In genomic region chr5:139270806-139271521, GRCm38 (mm10) we compare ENCODE assay signal across 10 mouse cellular contexts. TPM values are rescaled to one million over a fixed set of nuclear protein-coding genes. Genes with fewer than 3 reads are reported as not detected.
DNase-seq lines count a peak whose midpoint lies in the region; ATAC-seq and TF ChIP-seq lines count a peak whose summit lies in the region.
"Had no signal": no experiment of that assay in that cellular context is flagged by ENCODE, and none has a peak within 500 bp of the region (broad histone marks: within the 10 kb centered on the region; RNA-seq: fewer than 3 reads in every experiment).

No protein-coding gene starts in this region.

- no peaks in the 10 kb centered on the region for H3K9me3 ChIP-seq in forebrain, embryonic 10.5 days
- H3K9me3 ChIP-seq in forebrain, embryonic 11.5 days (ENCODE audit: control insufficient read depth, low read length): no peaks in the 10 kb centered on the region

- intact Hi-C loops in left cerebral cortex, adult 2 months (cut with DNase I): no loop called here

- TF ChIP-seq CTCF in left cerebral cortex, adult 2 months (IDR thresholded peaks at IDR 0.05): no peak
- no peak for TF ChIP-seq CTCF in brain, embryonic 14.5 days (IDR thresholded peaks at IDR 0.05; ENCODE audit: borderline replicate concordance, extremely low read depth, insufficient read depth, insufficient read length)

- no peak overlapping the region for H3K9ac ChIP-seq in forebrain, embryonic 11.5 days (ENCODE audit: low read length)

- no peaks in the 10 kb centered on the region for H3K27me3 ChIP-seq in forebrain, embryonic 10.5 days (ENCODE audit: poor library complexity, severe bottlenecking)
- no peaks in the 10 kb centered on the region for H3K27me3 ChIP-seq in forebrain, embryonic 11.5 days (ENCODE audit: control insufficient read depth, insufficient read depth, low read length)

- H3K4me2 ChIP-seq in forebrain, embryonic 11.5 days (ENCODE audit: low read depth, low read length, severe bottlenecking): no peak overlapping the region

- H3K36me3 ChIP-seq in forebrain, embryonic 10.5 days (replicated peaks): peaks cover 45% of the 10 kb centered on the region
- peaks cover 8% of the 10 kb centered on the region; the same call in 1 of the 2 replicates for H3K36me3 ChIP-seq in forebrain, embryonic 11.5 days (ENCODE audit: control insufficient read depth, insufficient read depth, low read length)

- TF ChIP-seq POLR2A in brain, embryonic 14.5 days (IDR thresholded peaks at IDR 0.05; ENCODE audit: borderline replicate concordance, extremely low read depth, insufficient read depth, insufficient read length, poor library complexity, severe bottlenecking): no peak

- no peak for DNase-seq in forebrain, embryonic 10.5 days (ENCODE audit: extremely low spot score, low spot score)
- no peak for DNase-seq in forebrain, embryonic 11.5 days (ENCODE audit: low spot score)
- no peak for DNase-seq in left cerebral cortex, adult 2 months (ENCODE audit: extremely low spot score in 1 of 2, low spot score in 2 of 2)
- DNase-seq in left cerebral cortex, adult 11 months (ENCODE audit: low spot score): no peak
- peak; percentile 35 for DNase-seq in brain, embryonic 14.5 days (ENCODE audit: low read depth)
- peak; percentile 48 for DNase-seq in lung, postnatal 25 days (ENCODE audit: low spot score)
- DNase-seq in left cerebral cortex, adult 8-10 months (ENCODE audit: low spot score in 2 of 2): no peak
- DNase-seq in frontal cortex, postnatal 10 days (ENCODE audit: low spot score in 2 of 2): no peak

- H3K4me1 ChIP-seq in forebrain, embryonic 10.5 days: peaks cover 26% of the 10 kb centered on the region
- H3K4me1 ChIP-seq in forebrain, embryonic 11.5 days (replicated peaks; ENCODE audit: control insufficient read depth, insufficient read depth, low read length): 0 out of 2 replicates have a peak, but pooled peaks cover 2% of the 10 kb centered on the region

- H3K27ac ChIP-seq in forebrain, embryonic 10.5 days: peak overlapping the region; percentile 13; the same call in 1 of the 2 replicates
- H3K27ac ChIP-seq in forebrain, embryonic 11.5 days (ENCODE audit: low read depth, low read length): no peak overlapping the region
- H3K27ac ChIP-seq in left cerebral cortex, adult 2 months: peak overlapping the region; percentile 53

- WGBS in forebrain, embryonic 10.5 days: 71% methylated on average over 16 of the region's 16 CpGs
- 74% methylated on average over 16 of the region's 16 CpGs for WGBS in forebrain, embryonic 11.5 days

- no peak overlapping the region for H3K4me3 ChIP-seq in forebrain, embryonic 10.5 days
- no peak overlapping the region for H3K4me3 ChIP-seq in forebrain, embryonic 11.5 days (ENCODE audit: low read depth, low read length)
- H3K4me3 ChIP-seq in left cerebral cortex, adult 2 months: no peak overlapping the region

- ATAC-seq in forebrain, embryonic 11.5 days (replicated peaks; ENCODE audit: low FRiP score): no peak
- ATAC-seq: activated CD4-positive, CD25-positive, alpha-beta regulatory T cell, adult 4 months; inflammation-experienced regulatory T-cells, adult 6 months had no signal

RNA-seq across cellular contexts. Expression of gene Get4, which starts 18.8 kb away (rescaled TPM):
- polyA plus RNA-seq in forebrain, embryonic 10.5 days (2016; fragmentation: Nextera tagmentation; extraction: Ambion mirVana): 187 and 188 TPM in 2 replicates
- polyA plus RNA-seq in forebrain, embryonic 11.5 days (2014; fragmentation: Nextera tagmentation; extraction: Ambion mirVana): 148 and 150 TPM in 2 replicates
- total RNA-seq in left cerebral cortex, adult 2 months (2021): 10 to 100 TPM; 44.8 to 48.9 TPM
- 93.2 and 122 TPM in 2 replicates for polyA plus RNA-seq in brain, embryonic 14.5 days (2012; rRNA removed)
- 10 to 100 TPM; 56.1 to 59.8 (median 57.6) TPM for total RNA-seq in left cerebral cortex, adult 8-10 months (2022)

RNA-seq across cellular contexts. Expression of gene Adap1, which starts 54.5 kb away (rescaled TPM):
- 0.27 and 0.49 TPM in 2 replicates for polyA plus RNA-seq in forebrain, embryonic 10.5 days (2016; fragmentation: Nextera tagmentation; extraction: Ambion mirVana)
- 1.9 and 2.0 TPM in 2 replicates for polyA plus RNA-seq in forebrain, embryonic 11.5 days (2014; fragmentation: Nextera tagmentation; extraction: Ambion mirVana)
- 100 to 1,000 TPM; 242 to 256 TPM for total RNA-seq in left cerebral cortex, adult 2 months (2021)
- polyA plus RNA-seq in brain, embryonic 14.5 days (2012; rRNA removed): 40.8 and 66.4 TPM in 2 replicates
- total RNA-seq in left cerebral cortex, adult 8-10 months (2022): 100 to 1,000 TPM; 207 to 227 (median 217) TPM

Comparison
In these comparisons a context has a peak if more than half of its experiments do, and no peak if none do; other contexts are left out.
1. DNase-seq: peak in brain, embryonic 14.5 days (single experiment) and lung, postnatal 25 days (single experiment); none in forebrain, embryonic 10.5 days (single experiment), forebrain, embryonic 11.5 days (single experiment), left cerebral cortex, adult 2 months (0 of 2), left cerebral cortex, adult 11 months (single experiment), left cerebral cortex, adult 8-10 months (0 of 2) and frontal cortex, postnatal 10 days (0 of 2).
2. RNA of gene Adap1, which starts 54.5 kb away (polyA plus RNA-seq): 40.8 to 66.4 TPM in brain, embryonic 14.5 days; 1.9 to 2.0 TPM in forebrain, embryonic 11.5 days and 0.27 to 0.49 TPM in forebrain, embryonic 10.5 days; every median in the first group is over 10 times any median in the second.